Mouse (Mus musculus) heart, embryonic 16.5 days (tissue): ENCODE data around the gene Cck. TPM values are rescaled to one million over a fixed set of nuclear protein-coding genes. Genes with fewer than 3 reads are reported as not detected.

Source experiments
- ATAC-seq: fragments of 200-750 bp; cut with Nextera tagmentation; replicated peaks from 2 replicates; pipeline ENCODE4 v1.8.0; 2017; ENCODE audit warnings: moderate number of reproducible peaks; ENCODE audit not compliant: insufficient read depth, low FRiP score; ENCODE audit errors: extremely low read depth
- H3K27ac ChIP-seq: fragments of 300-500 bp; sonication (generic); 2 replicates; pipeline ENCODE4 v1.5.1; 2014; ENCODE audit warnings: mild to moderate bottlenecking, low read length, control low read depth, moderate library complexity
- H3K27me3 ChIP-seq: fragments of 300-500 bp; sonication (generic); 2 replicates; pipeline ENCODE4 v1.6.1; 2014; ENCODE audit warnings: low read length, mixed read lengths; ENCODE audit not compliant: control insufficient read depth, insufficient read depth
- H3K36me3 ChIP-seq: fragments of 300-500 bp; sonication (generic); 2 replicates; pipeline ENCODE4 v1.6.1; 2014; ENCODE audit not compliant: control insufficient read depth, insufficient read depth
- H3K4me1 ChIP-seq: fragments of 300-500 bp; sonication (generic); 2 replicates; pipeline ENCODE4 v1.6.1; 2014; ENCODE audit warnings: low read length, mixed read lengths; ENCODE audit not compliant: control insufficient read depth, insufficient read depth
- H3K4me2 ChIP-seq: fragments of 300-500 bp; sonication (generic); 2 replicates; pipeline ENCODE4 v1.6.1; 2014; ENCODE audit warnings: low read depth, mild to moderate bottlenecking, control low read depth, low read length
- H3K4me3 ChIP-seq: fragments of 300-500 bp; sonication (generic); 2 replicates; pipeline ENCODE4 v1.5.1; 2014; ENCODE audit warnings: mild to moderate bottlenecking, control low read depth, low read length
- H3K9ac ChIP-seq: fragments of 300-500 bp; sonication (generic); 2 replicates; pipeline ENCODE4 v1.6.1; 2014; ENCODE audit warnings: low read length, control low read depth
- H3K9me3 ChIP-seq: fragments of 300-500 bp; sonication (generic); replicated peaks from 2 replicates; pipeline ENCODE4 v1.6.1; 2016; ENCODE audit warnings: low read length; ENCODE audit not compliant: control insufficient read depth
- WGBS: fragments of 180-500 bp; shearing (Covaris S2); extraction: QIAGEN DNeasy Blood & Tissue Kit; methylation state at CpG from one replicate; pipeline ENCODE4 v1.1.7; 2014; 5-methylcytosine and 5-hydroxymethylcytosine counted together
- polyA plus RNA-seq: library from polyadenylated mRNA; unstranded; fragments of >200 nt; fragmentation: Nextera tagmentation; extraction: Ambion mirVana; gene quantifications from 2 replicates; pipeline ENCODE4 v1.2.1, GENCODE M21; 2015

Cck gene
- polyA plus RNA-seq, result 0.35 and 0.64 TPM in 2 replicates

GRCm38 (mm10) chr9:121495529-121495928 is at the start of gene Cck:
TSS of gene Cck (minus strand) at chr9:121495694.
- ATAC-seq, result no peak; the same call in 1 of the 2 replicates
- peak within 1 kb of the TSS; percentile 52 for H3K4me2 ChIP-seq
- no peaks in the 10 kb centered on the region for H3K36me3 ChIP-seq

GRCm38 (mm10) chr9:121541530-121541929 is 46.0 kb upstream of the Cck start:
- no peak for ATAC-seq
- Histone ChIP-seq H3K36me3 (no peaks in the 10 kb centered on the region), H3K4me1 (no peaks in the 10 kb centered on the region), H3K9me3 (no peaks in the 10 kb centered on the region; the same call in none of the 2 replicates), H3K4me2 (no peak overlapping the region), H3K27ac (no peak overlapping the region), H3K4me3 (no peak overlapping the region), H3K27me3 (no peaks in the 10 kb centered on the region), H3K9ac (no peak overlapping the region)

More at GRCm38 (mm10) chr9:121495529-121495928, at the start of gene Cck:
- Histone ChIP-seq H3K9me3 (no peaks in the 10 kb centered on the region), H3K9ac (no peak within 1 kb of the TSS), H3K27me3 (peaks cover 62% of the 10 kb centered on the region), H3K27ac (no peak within 1 kb of the TSS), H3K4me1 (peaks cover 6% of the 10 kb centered on the region; the same call in 1 of the 2 replicates), H3K4me3 (peak within 1 kb of the TSS; percentile 35)
- 3% methylated on average over 12 of the region's 12 CpGs for WGBS

- no peaks in the 10 kb centered on the region; the same call in 1 of the 2 replicates for H3K27me3 ChIP-seq
- H3K9me3 ChIP-seq, result peaks cover 16% of the 10 kb centered on the region
- H3K4me1 ChIP-seq, result no peaks in the 10 kb centered on the region
- 83% methylated on average over 9 of the region's 9 CpGs for WGBS
- ATAC-seq, result no peak
- no peak overlapping the region for H3K4me2 ChIP-seq
- no peak overlapping the region for H3K27ac ChIP-seq
- no peak overlapping the region for H3K4me3 ChIP-seq
- H3K9ac ChIP-seq, result no peak overlapping the region
- no peaks in the 10 kb centered on the region for H3K36me3 ChIP-seq
Measured at GRCm38 (mm10) chr9:121532626-121533025, 37.1 kb upstream of the Cck start.

- H3K9me3 ChIP-seq, result peaks cover 12% of the 10 kb centered on the region; the same call in 1 of the 2 replicates
- no peak overlapping the region for H3K9ac ChIP-seq
- no peak overlapping the region for H3K27ac ChIP-seq
- no peaks in the 10 kb centered on the region; the same call in 1 of the 2 replicates for H3K27me3 ChIP-seq
- no peak overlapping the region for H3K4me2 ChIP-seq
- no peaks in the 10 kb centered on the region for H3K36me3 ChIP-seq
- H3K4me3 ChIP-seq, result no peak overlapping the region
- WGBS, result 64% methylated on average over 8 of the region's 8 CpGs
- no peaks in the 10 kb centered on the region for H3K4me1 ChIP-seq
- no peak for ATAC-seq
Measured at GRCm38 (mm10) chr9:121528605-121529357, 33.3 kb upstream of the Cck start.

GRCm38 (mm10) chr9:121526171-121526570 is 30.7 kb upstream of the Cck start:
- Histone ChIP-seq H3K27me3 (no peaks in the 10 kb centered on the region; the same call in 1 of the 2 replicates), H3K4me2 (no peak overlapping the region), H3K4me3 (no peak overlapping the region), H3K9me3 (peaks cover 12% of the 10 kb centered on the region; the same call in 1 of the 2 replicates), H3K36me3 (no peaks in the 10 kb centered on the region), H3K4me1 (no peaks in the 10 kb centered on the region), H3K9ac (no peak overlapping the region), H3K27ac (no peak overlapping the region)
- WGBS, result 75% methylated on average over 6 of the region's 6 CpGs
- ATAC-seq, result no peak

GRCm38 (mm10) chr9:121520047-121520446 is 24.6 kb upstream of the Cck start:
- Histone ChIP-seq H3K9ac (no peak overlapping the region), H3K4me2 (no peak overlapping the region), H3K36me3 (no peaks in the 10 kb centered on the region), H3K27ac (no peak overlapping the region), H3K27me3 (no peaks in the 10 kb centered on the region), H3K4me3 (no peak overlapping the region), H3K9me3 (no peaks in the 10 kb centered on the region), H3K4me1 (no peaks in the 10 kb centered on the region)
- 63% methylated on average over 5 of the region's 5 CpGs for whole genome bisulfite sequencing
- ATAC-seq, result no peak

GRCm38 (mm10) chr9:121514462-121514861 is 19.0 kb upstream of the Cck start:
- H3K27ac ChIP-seq, result no peak overlapping the region
- ATAC-seq, result no peak
- WGBS, result 66% methylated on average over 5 of the region's 5 CpGs
- H3K4me3 ChIP-seq, result no peak overlapping the region
- H3K4me1 ChIP-seq, result no peaks in the 10 kb centered on the region
- no peaks in the 10 kb centered on the region for H3K9me3 ChIP-seq
- no peak overlapping the region for H3K9ac ChIP-seq
- no peaks in the 10 kb centered on the region for H3K36me3 ChIP-seq
- no peaks in the 10 kb centered on the region for H3K27me3 ChIP-seq
- H3K4me2 ChIP-seq, result no peak overlapping the region

- no peaks in the 10 kb centered on the region for H3K36me3 ChIP-seq
- no peak overlapping the region for H3K9ac ChIP-seq
- no peak for ATAC-seq
- H3K4me1 ChIP-seq, result no peaks in the 10 kb centered on the region
- H3K27me3 ChIP-seq, result no peaks in the 10 kb centered on the region
- H3K4me3 ChIP-seq, result no peak overlapping the region
- H3K4me2 ChIP-seq, result no peak overlapping the region
- WGBS, result 78% methylated on average over 4 of the region's 4 CpGs
- no peaks in the 10 kb centered on the region for H3K9me3 ChIP-seq
- no peak overlapping the region for H3K27ac ChIP-seq
Measured at GRCm38 (mm10) chr9:121511911-121512310, 16.4 kb upstream of the Cck start.

- no peak for ATAC-seq
- 60% methylated on average over 8 of the region's 8 CpGs for WGBS
- H3K4me1 ChIP-seq, result no peaks in the 10 kb centered on the region
Measured at GRCm38 (mm10) chr9:121506478-121507180, 11.1 kb upstream of the Cck start.

More at GRCm38 (mm10) chr9:121506478-121507180, 11.1 kb upstream of the Cck start:
- Histone ChIP-seq H3K4me3 (no peak overlapping the region), H3K27me3 (no peaks in the 10 kb centered on the region), H3K36me3 (no peaks in the 10 kb centered on the region), H3K9ac (no peak overlapping the region), H3K9me3 (no peaks in the 10 kb centered on the region), H3K27ac (no peak overlapping the region), H3K4me2 (no peak overlapping the region)
